Mouse (Mus musculus): ENCODE measurements around the gene Fam198a.

Fam198a gene

DNA sequence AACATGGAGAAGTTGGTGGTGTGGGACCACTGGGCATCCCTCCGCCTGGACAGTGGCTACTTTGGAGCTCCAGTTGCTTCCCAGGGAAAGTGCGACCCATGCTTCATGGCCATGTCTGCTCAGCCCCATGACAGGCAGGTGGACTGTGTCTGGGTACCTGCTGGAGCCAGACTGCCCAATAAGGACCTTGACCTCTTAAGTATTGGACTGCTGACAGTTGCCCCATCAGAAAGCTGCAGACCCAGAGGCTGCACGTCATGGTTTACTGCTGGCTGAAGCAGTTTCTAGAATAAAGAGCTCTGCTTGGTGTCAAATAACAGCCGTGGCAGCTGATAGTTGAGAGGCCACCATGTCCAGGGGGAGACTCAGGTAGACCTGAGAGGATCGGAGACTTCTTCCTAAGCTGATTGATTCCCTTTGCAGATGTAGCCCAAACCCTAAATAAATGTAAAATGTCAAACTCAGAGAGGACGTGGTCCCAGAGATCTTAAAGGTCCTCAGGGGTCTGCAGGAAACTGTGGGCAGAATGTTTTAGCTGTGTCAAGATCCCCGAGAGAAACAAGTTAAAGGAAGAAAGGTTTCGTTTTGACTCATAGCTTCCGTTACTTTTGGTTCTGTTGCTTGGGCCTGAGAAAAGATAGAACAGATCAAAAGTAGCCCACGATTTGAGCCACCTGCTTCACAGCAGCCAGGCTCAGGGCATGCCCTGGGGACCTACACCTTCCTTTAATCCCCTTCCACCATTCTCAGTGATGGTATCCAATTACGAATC, 24.0 kb upstream of the Fam198a start:
- DNase-seq: no peak

GRCm38 (mm10) chr9:121927721-121928120, 23.1 kb upstream of the Fam198a start:
- DNase-seq: no peak

DNA sequence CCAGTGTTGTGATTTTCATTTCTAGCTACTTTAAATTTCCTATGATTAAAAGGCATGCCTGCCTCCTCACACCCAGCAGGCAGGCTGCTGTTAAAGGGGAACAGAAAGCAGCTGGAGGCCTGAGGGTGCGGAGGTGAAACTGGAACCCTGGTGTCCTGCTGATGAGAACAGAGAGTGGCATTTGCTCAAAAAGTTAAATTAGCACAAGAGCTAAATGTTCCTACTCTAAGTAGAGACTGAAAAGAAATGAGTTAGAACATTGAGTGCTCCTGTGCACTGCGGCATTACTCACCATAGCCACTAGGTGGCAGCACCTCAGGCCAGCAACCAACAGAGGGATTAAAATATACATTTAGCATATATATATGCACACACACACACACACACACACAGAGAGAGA, 22.3 kb upstream of the Fam198a start:
- DNase-seq: peak; percentile 52 to 63

DNA sequence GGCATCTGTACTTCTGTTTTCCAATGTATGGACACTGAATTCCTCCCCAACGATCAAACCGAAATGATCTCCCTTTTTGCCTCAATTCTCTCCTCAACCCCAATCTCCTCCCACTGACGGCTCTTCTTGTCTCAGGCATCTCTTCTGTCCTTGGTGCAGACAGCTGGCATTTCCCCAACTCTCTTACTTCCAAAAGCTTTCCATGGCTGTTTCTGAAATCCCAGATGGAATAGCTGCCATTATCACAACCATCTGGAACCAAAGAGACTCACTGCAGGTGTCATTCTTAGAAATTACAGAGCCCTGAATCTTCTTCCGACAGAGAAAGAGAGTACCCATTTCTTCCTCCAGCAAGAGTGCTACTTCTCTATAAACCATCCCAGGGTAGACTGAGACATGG, 15.9 kb upstream of the Fam198a start:
- no peak for DNase-seq

DNA sequence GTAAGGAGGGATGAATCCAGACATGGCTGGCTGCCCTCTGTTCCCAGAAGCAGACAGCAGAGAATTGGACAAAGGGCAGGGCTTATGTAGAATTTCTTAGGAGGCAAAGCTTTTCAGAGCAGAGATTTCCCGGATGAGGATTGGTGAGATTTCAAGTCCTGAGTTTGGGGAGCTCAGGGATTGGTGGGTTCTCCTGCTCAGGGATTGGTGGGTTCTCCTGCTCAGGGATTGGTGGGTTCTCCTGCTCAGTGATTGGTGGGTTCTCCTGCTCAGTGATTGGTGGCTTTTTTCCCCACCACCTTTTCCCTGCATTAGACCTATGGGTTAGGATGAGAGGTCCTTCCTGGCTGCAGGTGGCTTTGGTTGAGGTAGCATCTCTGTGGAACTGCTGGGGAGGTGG, 13.8 kb upstream of the Fam198a start:
- peak; percentile 10 to 34 for DNase-seq

GRCm38 (mm10) chr9:121937451-121937864, 13.3 kb upstream of the Fam198a start:
- DNase-seq: peak in 1 of 2 experiments; percentile 13

- peak in 1 of 2 experiments; percentile 18 for DNase-seq
Observed at GRCm38 (mm10) chr9:121937944-121938355, 12.8 kb upstream of the Fam198a start.

- DNase-seq: no peak
Observed at GRCm38 (mm10) chr9:121943005-121943404, 7.8 kb upstream of the Fam198a start.

DNA sequence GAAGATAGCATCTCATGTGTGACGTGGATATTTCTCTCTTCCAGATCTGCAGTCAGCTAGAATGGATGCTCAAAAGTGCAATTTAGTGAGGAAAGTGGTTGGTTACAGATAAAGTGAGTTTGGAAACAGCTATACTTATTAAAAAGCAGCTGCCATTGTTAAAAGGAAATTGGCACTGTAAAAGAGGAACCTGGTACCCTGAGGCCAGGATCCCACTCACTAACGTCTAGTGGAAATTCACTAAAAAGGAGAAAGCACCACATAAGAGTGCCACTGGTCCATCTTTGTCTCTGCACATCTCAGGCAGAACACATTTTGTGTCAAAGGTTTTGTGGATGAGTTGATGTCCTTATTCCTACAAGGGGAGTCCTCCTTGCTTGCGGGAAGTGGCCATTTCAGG, 7.2 kb upstream of the Fam198a start:
- no peak for DNase-seq

DNA sequence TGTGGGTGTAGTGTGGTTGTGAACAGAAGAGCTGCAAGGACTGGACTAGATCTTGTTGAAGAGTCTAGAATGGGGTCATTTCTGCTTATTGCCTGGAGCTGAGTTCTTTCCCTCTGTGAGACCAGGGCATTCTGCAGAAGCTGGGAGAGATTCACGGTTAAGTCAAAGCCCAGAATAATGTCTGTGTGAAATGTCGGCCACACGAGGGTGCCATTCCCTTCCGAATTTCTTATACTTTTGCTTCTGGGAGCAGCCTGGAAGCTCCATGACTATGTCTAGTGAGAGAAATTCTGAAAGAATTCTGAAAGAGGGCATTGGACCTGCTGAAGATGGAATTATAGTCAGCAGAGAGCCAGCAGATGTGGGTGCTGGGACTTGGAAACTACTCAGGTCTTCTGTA, 3.0 kb upstream of the Fam198a start:
- peak; percentile 73 to 75 for DNase-seq

GRCm38 (mm10) chr9:121948431-121948830, 2.4 kb upstream of the Fam198a start:
- DNase-seq: no peak

GRCm38 (mm10) chr9:121951114-121951423, 281 bp downstream of the Fam198a start:
- no peak for DNase-seq

DNA sequence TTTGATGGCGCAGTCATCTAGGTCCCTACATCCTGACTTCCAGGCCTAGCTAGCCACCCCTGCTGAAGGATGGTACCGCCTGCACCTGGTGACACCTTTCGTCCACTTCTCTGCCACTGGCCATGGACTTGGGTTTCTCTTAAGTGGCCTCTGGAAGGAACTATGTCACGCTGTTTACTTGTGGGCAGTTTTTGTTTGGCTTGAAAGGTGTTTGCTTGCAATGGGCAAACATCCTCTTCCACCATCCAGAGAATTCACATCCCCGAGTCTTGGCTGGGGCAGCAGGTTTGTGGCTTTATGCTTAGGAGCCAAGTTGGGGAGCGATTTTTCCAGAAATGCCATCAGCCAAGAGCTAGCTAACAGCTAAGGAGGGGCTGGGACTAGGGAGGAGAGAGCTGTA, 1.8 kb downstream of the Fam198a start:
- no peak for DNase-seq

- no peak for DNase-seq
Observed at GRCm38 (mm10) chr9:121959966-121960635, 9.3 kb downstream of the Fam198a start.

DNA sequence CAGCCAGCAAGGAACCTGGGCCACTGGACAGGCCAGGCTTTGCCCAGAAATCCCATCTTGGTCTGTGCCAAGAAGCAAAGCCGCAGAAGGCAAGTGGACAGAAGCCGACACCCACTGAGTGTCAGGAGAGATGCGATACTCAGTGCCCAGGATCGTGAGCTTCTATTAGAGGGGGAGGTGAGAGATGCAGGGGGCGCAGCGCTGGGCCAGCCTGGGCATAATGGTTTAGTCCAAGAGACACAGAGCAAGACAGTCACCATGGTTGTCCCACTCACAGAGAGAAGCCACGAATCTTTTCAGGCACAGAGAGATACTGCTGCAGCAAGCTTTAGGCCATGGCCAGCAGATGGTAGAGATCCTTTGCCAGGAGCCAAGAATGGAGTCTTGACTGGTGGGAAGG, 14.2 kb downstream of the Fam198a start:
- DNase-seq: peak; percentile 47 to 60

- no peak for DNase-seq
Observed at GRCm38 (mm10) chr9:121968258-121968657, 17.5 kb downstream of the Fam198a start.

GRCm38 (mm10) chr9:121969841-121970381, 19.1 kb downstream of the Fam198a start:
- no peak for DNase-seq

DNA sequence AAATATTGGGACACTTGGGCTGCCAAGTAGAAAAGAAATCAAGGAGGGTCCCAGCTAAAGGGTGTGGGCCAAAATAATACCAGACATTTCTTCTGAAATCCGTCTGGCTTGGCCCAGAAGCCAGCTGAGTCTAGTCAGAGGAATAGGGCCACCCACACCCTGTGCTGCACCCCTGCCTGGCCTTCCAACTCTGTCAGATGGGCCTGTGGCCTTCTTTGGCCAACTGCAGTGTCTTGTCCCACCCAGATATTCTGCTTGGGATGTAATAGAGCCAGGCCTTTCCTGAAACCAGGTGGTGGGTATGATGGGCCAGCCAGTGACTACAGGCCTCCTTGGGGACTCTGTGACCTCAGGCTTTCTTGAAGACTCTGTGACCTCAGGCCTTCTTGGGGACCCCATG, 22.4 kb downstream of the Fam198a start:
- DNase-seq: no peak

GRCm38 (mm10) chr9:121974141-121974986, 23.6 kb downstream of the Fam198a start:
- DNase-seq: peak; percentile 60 to 61

DNA sequence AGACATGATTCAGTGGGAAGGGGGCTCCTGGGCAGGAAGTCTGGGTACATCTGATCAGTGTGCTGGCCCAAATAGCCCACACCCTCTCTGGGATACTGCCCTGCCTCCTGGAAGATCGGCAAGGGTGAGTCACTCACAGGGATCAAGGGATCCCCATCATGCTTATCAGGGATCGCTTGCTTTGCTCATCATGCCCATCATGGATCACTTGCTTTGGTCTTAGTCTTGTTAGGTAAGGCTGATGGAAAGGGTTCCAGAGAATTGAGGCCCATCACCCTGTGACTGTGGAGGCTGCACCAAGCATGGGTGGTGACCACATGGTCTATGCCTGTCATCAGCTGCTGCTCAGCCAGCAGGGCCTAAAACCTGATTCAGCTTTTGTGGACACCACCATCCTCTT, 24.5 kb downstream of the Fam198a start:
- no peak for DNase-seq

DNA sequence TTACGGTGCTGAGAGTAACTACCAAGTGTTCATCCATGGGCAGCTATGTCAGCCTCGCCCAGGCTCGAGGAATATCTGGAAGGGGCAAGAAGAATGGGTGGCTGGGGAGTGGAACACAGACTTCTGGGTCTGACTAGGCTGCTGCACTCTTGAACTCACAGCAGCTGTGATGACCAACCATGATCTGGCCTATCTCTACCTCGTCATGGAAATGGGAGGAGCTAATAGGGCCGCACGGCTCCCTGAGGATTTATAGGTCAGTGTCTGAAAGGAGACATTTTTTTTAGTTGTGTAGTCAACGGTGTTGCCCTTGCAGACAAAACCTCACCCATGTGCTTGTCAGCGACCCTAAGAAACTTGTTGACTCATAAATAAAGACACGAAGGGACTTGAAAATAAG, 30.3 kb downstream of the Fam198a start:
- DNase-seq: no peak

GRCm38 (mm10) chr9:121981466-121982105, 30.8 kb downstream of the Fam198a start:
- no peak for DNase-seq

GRCm38 (mm10) chr9:121982214-121982613, 31.4 kb downstream of the Fam198a start:
- no peak for DNase-seq

Data from cerebellum, postnatal 36 days (tissue).